Mouse (Mus musculus) embryonic facial prominence, embryonic 11.5 days (tissue): ENCODE results near the gene Kcnq1. TPM values are rescaled to one million over a fixed set of nuclear protein-coding genes. Genes with fewer than 3 reads are reported as not detected.
A peak's percentile ranks its signal among the peaks of the same experiment; 100 is the strongest.

Experiments
- ATAC-seq: fragments of 200-750 bp; cut with Nextera tagmentation; replicated peaks from 2 replicates; pipeline ENCODE4 v1.8.0; 2017; ENCODE audit warnings: low read depth; ENCODE audit not compliant: insufficient number of reproducible peaks, low FRiP score, low TSS enrichment
- DNase-seq: peaks from one replicate; pipeline ENCODE4 v3.0.0-alpha.2; 2015; ENCODE audit warnings: low spot score
- H3K27ac ChIP-seq: fragments of 300-500 bp; sonication (generic); replicated peaks from 2 replicates; pipeline ENCODE4 v1.5.1; 2014; ENCODE audit warnings: mild to moderate bottlenecking, low read depth, low read length, control low read depth
- H3K27me3 ChIP-seq: fragments of 300-500 bp; sonication (generic); 2 replicates; pipeline ENCODE4 v1.6.1; 2014; ENCODE audit warnings: mild to moderate bottlenecking, low read length, moderate library complexity, mixed read lengths; ENCODE audit not compliant: control insufficient read depth, insufficient read depth
- H3K36me3 ChIP-seq: fragments of 300-500 bp; sonication (generic); replicated peaks from 2 replicates; pipeline ENCODE4 v1.6.1; 2014; ENCODE audit warnings: low read depth, mild to moderate bottlenecking, low read length, moderate library complexity, mixed read lengths; ENCODE audit not compliant: control insufficient read depth, insufficient read depth
- H3K4me1 ChIP-seq: fragments of 300-500 bp; sonication (generic); 2 replicates; pipeline ENCODE4 v1.6.1; 2014; ENCODE audit warnings: low read length, mixed read lengths; ENCODE audit not compliant: control insufficient read depth, insufficient read depth
- H3K4me2 ChIP-seq: fragments of 300-500 bp; sonication (generic); 2 replicates; pipeline ENCODE4 v1.6.1; 2014; ENCODE audit warnings: low read depth, mild to moderate bottlenecking, control low read depth, low read length, moderate library complexity
- H3K4me3 ChIP-seq: fragments of 300-500 bp; sonication (generic); 2 replicates; pipeline ENCODE4 v1.5.1; 2014; ENCODE audit warnings: low read depth, low read length, control low read depth
- H3K9ac ChIP-seq: fragments of 300-500 bp; sonication (generic); replicated peaks from 2 replicates; pipeline ENCODE4 v1.6.1; 2014; ENCODE audit warnings: mild to moderate bottlenecking, control low read depth, low read length
- H3K9me3 ChIP-seq: fragments of 300-500 bp; sonication (generic); replicated peaks from 2 replicates; pipeline ENCODE4 v1.6.1; 2016; ENCODE audit warnings: mild to moderate bottlenecking, low read length, inconsistent platforms, mixed read lengths; ENCODE audit not compliant: control insufficient read depth
- WGBS: fragments of 180-500 bp; shearing (Covaris S2); extraction: QIAGEN DNeasy Blood & Tissue Kit; methylation state at CpG from one replicate; pipeline ENCODE4 v1.1.7; 2014; 5-methylcytosine and 5-hydroxymethylcytosine counted together
- polyA plus RNA-seq: library from polyadenylated mRNA; unstranded; fragments of >200 nt; fragmentation: Nextera tagmentation; extraction: Ambion mirVana; gene quantifications from 2 replicates; pipeline ENCODE4 v1.2.1, GENCODE M21; 2014

Kcnq1 gene
- polyA plus RNA-seq, 1 experiment from 2014 or later: 0.81 TPM

DNA sequence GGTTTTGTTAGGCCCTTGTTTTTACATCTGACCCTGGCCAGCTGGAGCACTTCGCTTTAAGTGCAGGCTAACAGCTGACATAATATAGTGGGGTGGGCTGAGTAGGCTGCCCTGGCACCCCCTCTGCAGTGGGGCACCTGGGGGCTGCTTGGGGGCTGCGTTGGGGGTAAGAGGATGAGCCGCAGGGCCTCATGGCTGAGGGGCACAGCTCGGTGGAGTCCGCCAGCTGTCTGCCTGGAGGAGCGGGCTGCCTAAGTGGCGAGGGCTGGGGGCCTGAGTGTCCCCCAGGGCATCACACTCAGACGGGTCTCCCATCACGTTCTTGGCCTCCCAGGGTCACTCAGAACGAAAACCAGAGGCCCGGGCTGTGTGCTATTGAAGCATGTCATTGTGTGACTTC, 53.3 kb downstream of the Kcnq1 start:
- peak; percentile 32; the same call in 1 of the 2 replicates for ATAC-seq
- no peak overlapping the region for H3K4me2 ChIP-seq
- H3K4me3 ChIP-seq: no peak overlapping the region
- no peaks in the 10 kb centered on the region for H3K27me3 ChIP-seq
- no peaks in the 10 kb centered on the region for H3K9me3 ChIP-seq
- peaks cover 7% of the 10 kb centered on the region; the same call in 1 of the 2 replicates for H3K4me1 ChIP-seq
- no peak overlapping the region for H3K27ac ChIP-seq
- no peak overlapping the region for H3K9ac ChIP-seq
- H3K36me3 ChIP-seq: no peaks in the 10 kb centered on the region
- 44% methylated on average over 11 of the region's 11 CpGs for WGBS
- peak; percentile 31 for DNase-seq

DNA sequence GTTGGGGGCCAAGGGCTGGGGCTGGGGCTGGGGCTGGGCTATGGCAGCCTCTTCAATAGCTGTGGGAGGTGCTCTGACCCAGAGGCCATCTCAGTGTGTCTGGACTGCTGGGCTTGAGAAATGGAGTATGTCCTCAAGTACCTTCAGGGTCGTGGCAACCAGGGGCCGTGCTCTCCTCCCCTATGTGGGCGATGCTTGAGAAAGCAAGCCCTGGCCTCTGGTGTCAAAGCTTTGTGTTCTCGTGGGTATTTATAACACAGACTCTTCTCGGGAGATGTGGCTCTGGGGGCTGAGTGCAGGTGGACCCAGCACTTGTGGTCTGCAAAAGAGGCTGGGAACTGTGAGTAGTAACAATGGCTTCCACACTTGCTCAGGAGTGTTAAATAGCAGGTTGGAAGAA, 53.9 kb downstream of the Kcnq1 start:
- H3K4me1 ChIP-seq: peaks cover 2% of the 10 kb centered on the region; the same call in 1 of the 2 replicates
- H3K27ac ChIP-seq: no peak overlapping the region
- H3K27me3 ChIP-seq: no peaks in the 10 kb centered on the region
- no peaks in the 10 kb centered on the region for H3K36me3 ChIP-seq
- no peak overlapping the region for H3K4me2 ChIP-seq
- no peaks in the 10 kb centered on the region for H3K9me3 ChIP-seq
- H3K9ac ChIP-seq: no peak overlapping the region
- H3K4me3 ChIP-seq: no peak overlapping the region
- ATAC-seq (peak; percentile 31; the same call in 1 of the 2 replicates), DNase-seq (no peak)
- 72% methylated on average over 5 of the region's 5 CpGs for WGBS

DNA sequence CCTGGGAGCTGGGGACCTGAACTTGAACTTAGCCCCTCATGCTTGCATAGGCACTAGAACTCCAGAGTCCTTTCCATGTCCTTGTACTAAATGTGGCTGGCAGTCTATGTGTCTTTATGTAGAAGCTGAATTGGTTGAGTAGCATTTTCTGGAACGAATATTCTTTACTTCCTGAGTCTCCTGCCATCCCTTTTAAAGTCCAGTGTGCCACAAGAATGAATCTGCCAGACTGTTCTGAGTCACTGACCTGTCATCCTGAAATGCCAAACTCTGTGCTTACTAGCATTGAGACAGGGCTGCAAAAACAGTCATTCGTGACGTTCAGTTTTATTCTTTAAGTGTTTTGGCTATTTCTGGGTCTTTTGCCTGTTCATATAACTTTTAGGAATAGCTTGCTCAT, 55.9 kb downstream of the Kcnq1 start:
- peaks cover 2% of the 10 kb centered on the region; the same call in 1 of the 2 replicates for H3K4me1 ChIP-seq
- no peak overlapping the region for H3K27ac ChIP-seq
- H3K4me3 ChIP-seq: no peak overlapping the region
- no peaks in the 10 kb centered on the region for H3K9me3 ChIP-seq
- WGBS: 82% methylated on average over 3 of the region's 3 CpGs
- ATAC-seq (no peak), DNase-seq (no peak)
- no peak overlapping the region for H3K9ac ChIP-seq
- no peak overlapping the region for H3K4me2 ChIP-seq
- no peaks in the 10 kb centered on the region for H3K36me3 ChIP-seq
- no peaks in the 10 kb centered on the region for H3K27me3 ChIP-seq

DNA sequence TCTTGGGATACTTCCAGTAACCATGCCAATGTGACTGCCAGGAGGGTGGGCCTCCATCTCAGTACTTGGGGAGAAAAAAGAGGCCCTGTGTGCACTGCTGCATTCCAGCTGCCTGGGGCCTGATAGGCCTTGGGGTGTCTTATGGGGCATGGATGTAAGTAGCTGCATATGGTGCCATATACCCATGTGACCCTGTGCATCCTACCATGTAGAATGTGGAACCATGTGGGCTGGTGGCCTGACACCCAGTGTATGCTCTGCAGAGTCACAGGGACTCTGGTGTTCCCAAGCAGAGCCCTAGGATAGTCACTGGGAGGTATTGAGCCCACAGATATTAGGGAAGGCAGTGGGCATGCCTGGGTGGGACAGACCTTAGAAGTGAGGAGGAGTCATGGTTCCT, 57.9 kb downstream of the Kcnq1 start:
- ATAC-seq: no peak

DNA sequence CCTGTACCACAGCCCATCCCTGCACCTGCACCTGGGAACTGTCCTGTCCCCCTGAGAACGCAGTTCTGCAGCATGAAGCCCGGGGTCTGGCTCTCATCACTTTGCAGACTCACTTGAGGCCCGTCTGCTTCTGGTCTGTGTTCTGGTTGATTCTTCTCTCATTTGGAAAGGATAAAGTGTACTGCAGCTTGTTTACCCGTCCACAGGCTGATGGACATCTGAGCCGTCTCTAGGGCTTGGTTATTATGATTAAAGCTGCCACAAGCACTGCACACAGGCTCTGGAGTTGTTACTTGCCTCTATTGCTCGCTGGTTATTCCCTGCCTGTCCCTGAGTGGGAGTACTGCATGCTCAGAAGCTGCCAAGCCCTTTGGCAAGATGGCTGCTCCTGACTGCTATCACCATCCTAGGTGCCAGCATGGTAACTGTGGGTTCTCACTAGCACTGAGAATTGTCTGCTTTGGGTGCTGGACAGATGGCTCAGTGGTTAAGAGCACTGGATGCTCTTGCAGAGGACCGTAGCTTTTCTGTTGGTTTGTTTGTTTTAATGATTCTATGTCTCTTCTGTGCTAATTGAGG, 59.6 kb downstream of the Kcnq1 start:
- Histone ChIP-seq H3K4me3 (no peak overlapping the region), H3K36me3 (no peaks in the 10 kb centered on the region), H3K4me1 (no peaks in the 10 kb centered on the region; the same call in 1 of the 2 replicates), H3K9me3 (no peaks in the 10 kb centered on the region), H3K27ac (no peak overlapping the region), H3K4me2 (no peak overlapping the region), H3K9ac (no peak overlapping the region), H3K27me3 (no peaks in the 10 kb centered on the region)
- 60% methylated on average over 7 of the region's 7 CpGs for WGBS
- DNase-seq: peak; percentile 29
- no peak for ATAC-seq

More for the DNA sequence above, 57.9 kb downstream of the Kcnq1 start:
- Histone ChIP-seq H3K4me3 (no peak overlapping the region), H3K4me1 (peaks cover 2% of the 10 kb centered on the region; the same call in 1 of the 2 replicates), H3K36me3 (no peaks in the 10 kb centered on the region), H3K9me3 (no peaks in the 10 kb centered on the region), H3K27me3 (no peaks in the 10 kb centered on the region), H3K4me2 (no peak overlapping the region), H3K27ac (no peak overlapping the region), H3K9ac (no peak overlapping the region)
- no peak for DNase-seq

DNA sequence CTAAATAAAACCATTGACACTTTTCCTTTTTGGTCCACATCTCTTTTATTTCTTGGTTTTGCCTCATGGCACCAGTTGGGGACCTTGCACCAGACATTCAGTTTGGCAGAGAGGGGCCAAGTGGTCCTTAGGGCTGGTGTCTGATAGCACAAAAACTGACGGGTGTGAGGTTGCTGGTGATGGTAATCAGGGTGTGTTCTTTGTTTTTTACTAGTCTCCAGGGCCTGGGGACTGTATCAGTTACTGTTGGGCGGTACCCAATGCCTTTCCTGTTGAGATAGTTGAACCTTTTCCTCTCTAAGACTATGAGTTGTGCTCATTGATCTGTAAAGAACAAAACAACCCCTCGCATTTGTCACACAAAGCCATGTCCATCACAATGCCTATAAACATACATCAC, 61.1 kb downstream of the Kcnq1 start:
- Histone ChIP-seq H3K27ac (no peak overlapping the region), H3K4me3 (no peak overlapping the region), H3K4me2 (no peak overlapping the region), H3K4me1 (no peaks in the 10 kb centered on the region; the same call in 1 of the 2 replicates), H3K9ac (no peak overlapping the region), H3K9me3 (no peaks in the 10 kb centered on the region), H3K27me3 (no peaks in the 10 kb centered on the region), H3K36me3 (no peaks in the 10 kb centered on the region)
- no peak for ATAC-seq
- DNase-seq: no peak
- WGBS: 71% methylated on average over 3 of the region's 3 CpGs

DNA sequence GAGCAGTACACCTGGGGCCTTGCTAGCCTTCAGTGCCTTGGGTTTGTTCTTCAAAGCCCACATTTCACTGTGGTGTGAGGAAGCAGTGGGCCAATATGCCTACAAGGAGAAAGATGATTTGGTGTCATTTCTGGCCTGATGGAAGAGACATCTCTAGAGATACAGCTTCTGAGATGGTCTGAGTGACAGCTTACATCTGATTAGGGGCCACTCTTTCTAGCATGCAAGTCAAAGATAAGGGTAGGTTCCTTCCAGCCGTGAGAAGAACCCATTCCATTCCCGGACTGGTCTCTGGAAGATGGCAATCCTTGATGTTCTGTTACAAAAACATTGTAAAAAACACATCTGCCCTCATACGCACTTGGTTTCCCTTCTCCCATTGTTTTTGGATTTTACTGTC, 63.2 kb downstream of the Kcnq1 start:
- WGBS: 90% methylated on average over 3 of the region's 3 CpGs
- no peaks in the 10 kb centered on the region for H3K9me3 ChIP-seq
- no peaks in the 10 kb centered on the region for H3K36me3 ChIP-seq
- no peak overlapping the region for H3K9ac ChIP-seq
- DNase-seq: no peak
- no peak overlapping the region for H3K27ac ChIP-seq
- H3K27me3 ChIP-seq: no peaks in the 10 kb centered on the region
- ATAC-seq: no peak
- no peak overlapping the region for H3K4me2 ChIP-seq
- H3K4me3 ChIP-seq: no peak overlapping the region
- no peaks in the 10 kb centered on the region for H3K4me1 ChIP-seq

DNA sequence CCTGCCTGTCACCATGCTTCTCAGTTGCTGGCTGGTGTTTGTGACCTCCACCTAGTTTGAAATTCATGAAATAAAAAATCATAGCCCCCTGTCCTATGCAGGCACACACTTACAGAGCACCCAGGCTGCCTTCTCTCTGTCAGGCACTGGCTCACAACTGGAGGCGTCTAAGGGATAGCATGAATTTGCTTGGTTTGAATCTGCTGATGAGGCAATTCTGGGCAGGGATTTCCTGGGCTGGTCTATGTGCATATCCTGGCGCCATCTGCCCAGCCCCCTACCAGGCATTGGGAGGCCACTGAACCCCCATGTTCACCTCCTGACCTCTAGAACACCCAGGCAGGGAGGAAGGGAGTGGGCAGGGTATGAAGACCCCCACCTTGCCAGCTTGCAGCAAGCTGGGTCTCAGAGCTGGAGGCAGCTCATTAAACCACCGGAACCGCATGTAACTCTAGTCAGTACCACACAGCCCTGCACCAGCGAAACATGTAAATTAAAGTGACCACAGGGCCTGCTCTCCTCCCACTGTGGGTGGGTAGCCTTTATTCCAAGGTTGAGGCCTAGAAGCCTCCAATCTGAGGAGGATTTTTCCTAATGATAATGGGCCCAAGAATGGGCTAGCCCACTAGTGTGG, 66.9 kb downstream of the Kcnq1 start:
- Histone ChIP-seq H3K36me3 (no peaks in the 10 kb centered on the region), H3K4me3 (no peak overlapping the region), H3K9ac (no peak overlapping the region), H3K27ac (no peak overlapping the region), H3K9me3 (no peaks in the 10 kb centered on the region), H3K27me3 (no peaks in the 10 kb centered on the region), H3K4me2 (no peak overlapping the region), H3K4me1 (no peaks in the 10 kb centered on the region)
- 68% methylated on average over 5 of the region's 5 CpGs for WGBS
- DNase-seq (no peak), ATAC-seq (no peak)
